Mouse (Mus musculus) liver, embryonic 13.5 days (tissue): ENCODE measurements around the gene Syn3. TPM values are rescaled to one million over a fixed set of nuclear protein-coding genes. Genes with fewer than 3 reads are reported as not detected.
"Not testable (repeated sequence)": the region's sequence is repeated elsewhere in the genome, so short reads cannot be mapped to it uniquely, and the experiment has no call there.

ENCODE experiments used
- ATAC-seq: fragments of 200-750 bp; cut with Nextera tagmentation; 2 replicates; pipeline ENCODE4 v1.8.0; 2017; ENCODE audit warnings: low read depth, mild to moderate bottlenecking, moderate number of reproducible peaks, moderate library complexity
- DNase-seq: peaks from one replicate; pipeline ENCODE4 v3.0.0; 2022
- H3K27ac ChIP-seq: fragments of 300-500 bp; sonication (generic); 2 replicates; pipeline ENCODE4 v1.5.1; 2015; ENCODE audit warnings: moderate library complexity, mild to moderate bottlenecking, inconsistent platforms
- H3K27me3 ChIP-seq: fragments of 300-500 bp; sonication (generic); 2 replicates; pipeline ENCODE4 v1.6.1; 2015; ENCODE audit warnings: mild to moderate bottlenecking, inconsistent platforms
- H3K36me3 ChIP-seq: fragments of 300-500 bp; sonication (generic); 2 replicates; pipeline ENCODE4 v1.6.1; 2015; ENCODE audit warnings: mild to moderate bottlenecking, inconsistent platforms
- H3K4me1 ChIP-seq: fragments of 300-500 bp; sonication (generic); replicated peaks from 2 replicates; pipeline ENCODE4 v1.6.1; 2015; ENCODE audit warnings: inconsistent platforms
- H3K4me2 ChIP-seq: fragments of 300-500 bp; sonication (generic); 2 replicates; pipeline ENCODE4 v1.6.1; 2015; ENCODE audit warnings: inconsistent platforms, mild to moderate bottlenecking, moderate library complexity
- H3K4me3 ChIP-seq: fragments of 300-500 bp; sonication (generic); replicated peaks from 2 replicates; pipeline ENCODE4 v1.5.1; 2015; ENCODE audit warnings: mild to moderate bottlenecking, inconsistent platforms
- H3K9ac ChIP-seq: fragments of 300-500 bp; sonication (generic); 2 replicates; pipeline ENCODE4 v1.6.1; 2015; ENCODE audit warnings: mild to moderate bottlenecking, inconsistent platforms
- H3K9me3 ChIP-seq: fragments of 300-500 bp; sonication (generic); replicated peaks from 2 replicates; pipeline ENCODE4 v1.6.1; 2016; ENCODE audit warnings: inconsistent platforms
- WGBS: fragments of 180-500 bp; shearing (Covaris S2); methylation state at CpG from one replicate; pipeline ENCODE4 v1.1.7; 2015; ENCODE audit not compliant: insufficient replicate concordance; 5-methylcytosine and 5-hydroxymethylcytosine counted together
- polyA plus RNA-seq: library from polyadenylated mRNA; unstranded; fragments of >200 nt; fragmentation: Nextera tagmentation; extraction: Ambion mirVana; gene quantifications from 2 replicates; pipeline ENCODE4 v1.2.1, GENCODE M21; 2015

Syn3 gene
- polyA plus RNA-seq, 1 experiment from 2014 or later = 0.14 TPM

- Histone ChIP-seq H3K4me1 (no peaks in the 10 kb centered on the region), H3K9ac (no peak overlapping the region), H3K27me3 (no peaks in the 10 kb centered on the region), H3K9me3 (no peaks in the 10 kb centered on the region), H3K4me2 (no peak overlapping the region), H3K4me3 (no peak overlapping the region), H3K27ac (no peak overlapping the region), H3K36me3 (no peaks in the 10 kb centered on the region)
- ATAC-seq (no peak), DNase-seq (no peak)
- WGBS = 54% methylated on average over 6 of the region's 6 CpGs
Measured at GRCm38 (mm10) chr10:86134848-86135247, 363.8 kb downstream of the Syn3 start.

- no peak overlapping the region for H3K4me2 ChIP-seq
- WGBS = 69% methylated on average over 5 of the region's 5 CpGs
- no peak for ATAC-seq
- no peak for DNase-seq
- H3K4me1 ChIP-seq = no peaks in the 10 kb centered on the region
- H3K4me3 ChIP-seq = no peak overlapping the region
- H3K27ac ChIP-seq = no peak overlapping the region
- no peak overlapping the region for H3K9ac ChIP-seq
- H3K36me3 ChIP-seq = no peaks in the 10 kb centered on the region
- no peaks in the 10 kb centered on the region for H3K9me3 ChIP-seq
- no peaks in the 10 kb centered on the region for H3K27me3 ChIP-seq
Measured at GRCm38 (mm10) chr10:86134336-86134735, 364.4 kb downstream of the Syn3 start.

- no peak for ATAC-seq
Measured at GRCm38 (mm10) chr10:86132420-86132956, 366.2 kb downstream of the Syn3 start.

GRCm38 (mm10) chr10:86129046-86129445 is 369.6 kb downstream of the Syn3 start:
- ATAC-seq (no peak), DNase-seq (no peak)
- H3K27me3 ChIP-seq = no peaks in the 10 kb centered on the region
- no peak overlapping the region for H3K4me2 ChIP-seq
- no peak overlapping the region for H3K27ac ChIP-seq
- WGBS = 78% methylated on average over 6 of the region's 6 CpGs
- no peaks in the 10 kb centered on the region for H3K9me3 ChIP-seq
- no peaks in the 10 kb centered on the region for H3K4me1 ChIP-seq
- H3K36me3 ChIP-seq = no peaks in the 10 kb centered on the region
- H3K9ac ChIP-seq = no peak overlapping the region
- no peak overlapping the region for H3K4me3 ChIP-seq

More at GRCm38 (mm10) chr10:86132420-86132956, 366.2 kb downstream of the Syn3 start:
- WGBS = 71% methylated on average over 10 of the region's 10 CpGs
- H3K4me1 ChIP-seq = no peaks in the 10 kb centered on the region
- H3K36me3 ChIP-seq = no peaks in the 10 kb centered on the region
- no peaks in the 10 kb centered on the region for H3K27me3 ChIP-seq
- no peak overlapping the region for H3K27ac ChIP-seq
- no peaks in the 10 kb centered on the region for H3K9me3 ChIP-seq
- DNase-seq = no peak
- no peak overlapping the region for H3K4me2 ChIP-seq
- H3K9ac ChIP-seq = no peak overlapping the region
- no peak overlapping the region for H3K4me3 ChIP-seq

- no peak for DNase-seq
- Histone ChIP-seq H3K27me3 (no peaks in the 10 kb centered on the region), H3K4me3 (no peak overlapping the region), H3K27ac (no peak overlapping the region), H3K36me3 (no peaks in the 10 kb centered on the region), H3K9ac (no peak overlapping the region), H3K4me1 (no peaks in the 10 kb centered on the region), H3K9me3 (no peaks in the 10 kb centered on the region), H3K4me2 (no peak overlapping the region)
- no peak for ATAC-seq
- WGBS = 77% methylated on average over 11 of the region's 11 CpGs
Measured at GRCm38 (mm10) chr10:86126478-86126877, 372.2 kb downstream of the Syn3 start.

GRCm38 (mm10) chr10:86125421-86125820 is 373.3 kb downstream of the Syn3 start:
- WGBS = 74% methylated on average over 2 of the region's 2 CpGs
- H3K9me3 ChIP-seq = no peaks in the 10 kb centered on the region
- no peak for ATAC-seq
- no peaks in the 10 kb centered on the region for H3K27me3 ChIP-seq
- H3K9ac ChIP-seq = no peak overlapping the region
- H3K4me3 ChIP-seq = no peak overlapping the region
- no peaks in the 10 kb centered on the region for H3K36me3 ChIP-seq
- no peak for DNase-seq
- no peak overlapping the region for H3K4me2 ChIP-seq
- H3K27ac ChIP-seq = no peak overlapping the region
- no peaks in the 10 kb centered on the region for H3K4me1 ChIP-seq

- Histone ChIP-seq H3K27me3 (no peaks in the 10 kb centered on the region), H3K36me3 (no peaks in the 10 kb centered on the region), H3K4me3 (no peak overlapping the region), H3K9me3 (no peaks in the 10 kb centered on the region), H3K4me1 (no peaks in the 10 kb centered on the region), H3K4me2 (no peak overlapping the region), H3K27ac (no peak overlapping the region), H3K9ac (no peak overlapping the region)
- DNase-seq = no peak
- ATAC-seq = no peak
- WGBS = 49% methylated on average over 4 of the region's 4 CpGs
Measured at GRCm38 (mm10) chr10:86124115-86124514, 374.6 kb downstream of the Syn3 start.

GRCm38 (mm10) chr10:86123224-86123623 is 375.5 kb downstream of the Syn3 start:
- ATAC-seq (no peak), DNase-seq (no peak)
- Histone ChIP-seq H3K9ac (no peak overlapping the region), H3K36me3 (no peaks in the 10 kb centered on the region), H3K4me1 (no peaks in the 10 kb centered on the region), H3K4me2 (no peak overlapping the region), H3K27me3 (no peaks in the 10 kb centered on the region), H3K9me3 (no peaks in the 10 kb centered on the region), H3K4me3 (no peak overlapping the region), H3K27ac (no peak overlapping the region)
- WGBS = 58% methylated on average over 2 of the region's 2 CpGs

- not testable (repeated sequence) for H3K27me3 ChIP-seq, H3K4me3 ChIP-seq, H3K4me2 ChIP-seq, H3K9me3 ChIP-seq, DNase-seq, H3K36me3 ChIP-seq, H3K27ac ChIP-seq, H3K9ac ChIP-seq, H3K4me1 ChIP-seq, ATAC-seq
- WGBS = 75% methylated on average over 10 of the region's 10 CpGs
Measured at GRCm38 (mm10) chr10:86122456-86122855, 376.2 kb downstream of the Syn3 start.

- ATAC-seq (no peak), DNase-seq (no peak)
- H3K36me3 ChIP-seq = no peaks in the 10 kb centered on the region
- no peak overlapping the region for H3K4me2 ChIP-seq
- H3K9me3 ChIP-seq = no peaks in the 10 kb centered on the region
- no peak overlapping the region for H3K27ac ChIP-seq
- WGBS = 63% methylated on average over 2 of the region's 2 CpGs
- H3K27me3 ChIP-seq = no peaks in the 10 kb centered on the region
- H3K4me3 ChIP-seq = no peak overlapping the region
- no peak overlapping the region for H3K9ac ChIP-seq
- H3K4me1 ChIP-seq = no peaks in the 10 kb centered on the region
Measured at GRCm38 (mm10) chr10:86116268-86116667, 382.4 kb downstream of the Syn3 start.

GRCm38 (mm10) chr10:86114431-86114848 is 384.3 kb downstream of the Syn3 start:
- no peak for DNase-seq
- no peak overlapping the region for H3K4me3 ChIP-seq
- no peaks in the 10 kb centered on the region for H3K9me3 ChIP-seq
- no peaks in the 10 kb centered on the region for H3K36me3 ChIP-seq
- H3K4me1 ChIP-seq = no peaks in the 10 kb centered on the region
- ATAC-seq = no peak
- no peak overlapping the region for H3K4me2 ChIP-seq
- WGBS = 60% methylated on average over 5 of the region's 5 CpGs
- H3K27ac ChIP-seq = no peak overlapping the region
- no peak overlapping the region for H3K9ac ChIP-seq
- no peaks in the 10 kb centered on the region for H3K27me3 ChIP-seq

GRCm38 (mm10) chr10:86108797-86109196 is 389.9 kb downstream of the Syn3 start:
- H3K4me1 ChIP-seq = no peaks in the 10 kb centered on the region
- no peaks in the 10 kb centered on the region for H3K27me3 ChIP-seq
- H3K4me2 ChIP-seq = no peak overlapping the region
- H3K4me3 ChIP-seq = no peak overlapping the region
- H3K9ac ChIP-seq = no peak overlapping the region
- DNase-seq = no peak
- H3K9me3 ChIP-seq = no peaks in the 10 kb centered on the region
- H3K36me3 ChIP-seq = no peaks in the 10 kb centered on the region
- no peak for ATAC-seq
- no peak overlapping the region for H3K27ac ChIP-seq
- WGBS = 61% methylated on average over 4 of the region's 4 CpGs
